Mouse (Mus musculus) erythroblast, embryonic 14.5 days (primary cell): ENCODE results near the gene Zfp462.

ENCODE experiments used
- GATA1 ChIP-seq: IDR thresholded peaks from 2 replicates; pipeline ENCODE4 v1.6.1; 2012; ENCODE audit warnings: low read length, inconsistent platforms, mixed read lengths
- TAL1 ChIP-seq: IDR thresholded peaks from 3 replicates; pipeline ENCODE4 v1.6.1; 2012; ENCODE audit warnings: low read length, inconsistent platforms, mixed read lengths

- TF ChIP-seq GATA1 (no peak), TAL1 (no peak)
These were observed 5.3 kb downstream of the Zfp462 start for GRCm38 (mm10) chr4:54950136-54950535.
